Mouse (Mus musculus) C2C12 (cell line): ENCODE measurements around the gene Phf10. TPM values are rescaled to one million over a fixed set of nuclear protein-coding genes. Genes with fewer than 3 reads are reported as not detected.
"Not testable (repeated sequence)": the region's sequence is repeated elsewhere in the genome, so short reads cannot be mapped to it uniquely, and the experiment has no call there.

Experiments used
- H3K27me3 ChIP-seq: one replicate; pipeline ENCODE4 v1.6.1; 2011; ENCODE audit not compliant: control insufficient read depth, insufficient read depth, insufficient read length
- H3K36me3 ChIP-seq: one replicate; pipeline ENCODE4 v1.6.1; 2011; ENCODE audit not compliant: control insufficient read depth, insufficient read depth
- H3K4me3 ChIP-seq: one replicate; pipeline ENCODE4 v1.5.1; 2011; ENCODE audit warnings: mild to moderate bottlenecking, control low read depth; ENCODE audit not compliant: poor library complexity, insufficient read depth, severe bottlenecking
- H3K79me2 ChIP-seq: one replicate; pipeline ENCODE4 v1.6.1; 2011; ENCODE audit not compliant: control insufficient read depth, insufficient read depth
- H3K79me3 ChIP-seq: one replicate; pipeline ENCODE4 v1.6.1; 2011; ENCODE audit warnings: low read depth, control low read depth
- H3ac ChIP-seq: one replicate; pipeline ENCODE3; 2011; ENCODE audit warnings: low read depth; ENCODE audit not compliant: control insufficient read depth, insufficient read length
- CEBPB ChIP-seq: IDR thresholded peaks from one replicate; pipeline ENCODE4 v1.6.1; 2011; ENCODE audit warnings: low read depth, mild to moderate bottlenecking, control low read depth, moderate library complexity
- CTCF ChIP-seq: IDR thresholded peaks from one replicate; pipeline ENCODE4 v1.5.1; 2011; ENCODE audit not compliant: control insufficient read depth, insufficient read depth, insufficient read length
- FOSL1 ChIP-seq: IDR thresholded peaks from one replicate; pipeline ENCODE4 v1.8.0; 2011; ENCODE audit warnings: mild to moderate bottlenecking, low read length; ENCODE audit not compliant: poor library complexity, insufficient read depth, severe bottlenecking
- MAX ChIP-seq: IDR thresholded peaks from one replicate; pipeline ENCODE4 v1.6.1; 2011; ENCODE audit warnings: mild to moderate bottlenecking, control low read depth
- MYOD1 ChIP-seq: IDR thresholded peaks from one replicate; pipeline ENCODE4 v1.6.1; 2011; ENCODE audit warnings: low read depth; ENCODE audit not compliant: control insufficient read depth, insufficient read length
- MYOG ChIP-seq: IDR thresholded peaks from one replicate; pipeline ENCODE4 v1.6.1; 2011; ENCODE audit not compliant: control insufficient read depth, insufficient read length; ENCODE audit errors: extremely low read depth
- USF1 ChIP-seq: IDR thresholded peaks from one replicate; pipeline ENCODE4 v1.6.1; 2011; ENCODE audit warnings: low read depth, mild to moderate bottlenecking, control low read depth, moderate library complexity
- polyA plus RNA-seq: library from polyadenylated mRNA; unstranded; fragments of >200 nt; fragmentation: generic; extraction: Trizol; gene quantifications from one replicate; pipeline ENCODE4 v1.2.1, GENCODE M21; 2012; ENCODE audit warnings: missing spikeins

The Phf10 gene
- polyA plus RNA-seq, 1 experiment = 69.4 TPM

- Histone ChIP-seq H3K79me3 (no peaks in the 10 kb centered on the region), H3K79me2 (no peaks in the 10 kb centered on the region), H3ac (no peak overlapping the region), H3K36me3 (no peaks in the 10 kb centered on the region), H3K27me3 (no peaks in the 10 kb centered on the region), H3K4me3 (no peak overlapping the region)
- TF ChIP-seq FOSL1 (no peak), USF1 (no peak), CEBPB (no peak), MAX (no peak), MYOD1 (no peak), MYOG (no peak), CTCF (no peak)
Measured at GRCm38 (mm10) chr17:14935841-14936605, 25.1 kb downstream of the Phf10 start.

- H3K79me2 ChIP-seq, H3ac ChIP-seq, H3K4me3 ChIP-seq, H3K27me3 ChIP-seq, H3K36me3 ChIP-seq, H3K79me3 ChIP-seq: not testable (repeated sequence)
Measured at GRCm38 (mm10) chr17:14935280-14935679, 25.8 kb downstream of the Phf10 start.

DNA sequence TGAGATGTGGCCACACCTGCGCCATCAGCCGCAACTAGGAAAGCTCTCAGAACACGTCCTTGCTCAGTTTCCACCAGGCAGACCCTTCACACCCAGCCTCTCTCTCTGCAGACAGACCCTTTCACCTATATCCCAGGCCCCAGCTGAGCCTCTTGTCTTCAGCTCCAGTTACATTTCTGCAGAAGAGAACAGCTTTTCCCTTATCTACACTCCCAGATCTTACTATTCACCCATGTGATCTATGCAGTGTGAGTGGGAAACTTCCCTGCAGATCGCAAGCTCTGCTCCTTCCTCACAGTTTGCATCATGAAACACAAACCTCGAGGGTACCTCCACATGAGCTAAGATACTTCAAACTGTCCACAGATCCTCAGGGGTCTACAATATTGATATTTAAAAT is 29.6 kb downstream of the Phf10 start:
- Histone ChIP-seq H3K79me3 (no peaks in the 10 kb centered on the region), H3K36me3 (no peaks in the 10 kb centered on the region), H3K79me2 (no peaks in the 10 kb centered on the region), H3K27me3 (no peaks in the 10 kb centered on the region), H3K4me3 (no peak overlapping the region), H3ac (no peak overlapping the region)
- TF ChIP-seq MYOD1 (no peak), CEBPB (no peak)

DNA sequence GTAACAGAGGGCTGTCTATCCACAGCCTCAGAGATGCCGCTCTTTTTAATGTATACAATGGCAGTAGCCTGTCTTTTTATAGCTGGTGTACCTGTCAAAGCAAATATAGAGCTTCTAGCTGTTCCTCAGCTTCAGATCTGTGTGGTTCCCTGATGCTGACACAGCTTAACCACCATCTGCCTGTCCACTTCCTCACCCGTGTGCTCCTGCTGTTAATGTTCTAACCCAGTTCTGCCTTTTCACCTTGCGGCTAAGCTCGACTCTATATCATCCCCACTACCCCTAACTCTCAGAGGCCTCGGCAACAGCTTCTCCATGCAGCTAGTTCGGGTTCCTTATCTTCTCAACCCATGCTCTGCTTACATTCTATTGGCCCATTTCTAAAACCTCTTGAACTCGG is 30.4 kb downstream of the Phf10 start:
- Histone ChIP-seq H3K79me3 (no peaks in the 10 kb centered on the region), H3K4me3 (no peak overlapping the region), H3ac (no peak overlapping the region), H3K79me2 (no peaks in the 10 kb centered on the region), H3K27me3 (no peaks in the 10 kb centered on the region), H3K36me3 (no peaks in the 10 kb centered on the region)
- TF ChIP-seq CTCF = no peak
- TF ChIP-seq MYOD1 = no peak
- TF ChIP-seq FOSL1 = no peak
- TF ChIP-seq MYOG = no peak
- TF ChIP-seq MAX = no peak
- no peak for TF ChIP-seq CEBPB

DNA sequence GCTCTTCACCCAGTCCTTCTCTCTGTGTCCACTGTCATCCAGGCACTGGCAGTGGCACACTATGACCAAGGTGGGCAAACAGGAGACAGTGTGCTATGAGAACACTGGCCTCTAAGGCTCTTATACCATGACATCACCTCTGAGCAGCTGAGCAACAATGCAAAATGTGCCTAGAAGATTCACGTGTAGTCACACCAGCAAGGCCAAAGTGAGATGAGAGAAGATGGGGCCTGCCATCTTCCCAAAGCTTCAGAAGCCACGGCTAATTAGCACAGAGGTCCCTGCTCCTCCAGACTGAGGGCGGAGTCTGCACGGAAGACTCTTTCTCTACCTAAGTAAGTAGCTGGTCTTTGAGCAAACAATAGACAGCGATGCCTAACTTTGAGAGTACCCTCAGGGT is 32.4 kb downstream of the Phf10 start:
- H3K79me2 ChIP-seq = no peaks in the 10 kb centered on the region
- H3K79me3 ChIP-seq = no peaks in the 10 kb centered on the region
- TF ChIP-seq MYOG (no peak), CTCF (no peak), MAX (no peak), FOSL1 (no peak), USF1 (no peak), CEBPB (no peak), MYOD1 (no peak)
- no peak overlapping the region for H3ac ChIP-seq
- no peak overlapping the region for H3K4me3 ChIP-seq
- H3K36me3 ChIP-seq = no peaks in the 10 kb centered on the region
- peaks cover 4% of the 10 kb centered on the region for H3K27me3 ChIP-seq

DNA sequence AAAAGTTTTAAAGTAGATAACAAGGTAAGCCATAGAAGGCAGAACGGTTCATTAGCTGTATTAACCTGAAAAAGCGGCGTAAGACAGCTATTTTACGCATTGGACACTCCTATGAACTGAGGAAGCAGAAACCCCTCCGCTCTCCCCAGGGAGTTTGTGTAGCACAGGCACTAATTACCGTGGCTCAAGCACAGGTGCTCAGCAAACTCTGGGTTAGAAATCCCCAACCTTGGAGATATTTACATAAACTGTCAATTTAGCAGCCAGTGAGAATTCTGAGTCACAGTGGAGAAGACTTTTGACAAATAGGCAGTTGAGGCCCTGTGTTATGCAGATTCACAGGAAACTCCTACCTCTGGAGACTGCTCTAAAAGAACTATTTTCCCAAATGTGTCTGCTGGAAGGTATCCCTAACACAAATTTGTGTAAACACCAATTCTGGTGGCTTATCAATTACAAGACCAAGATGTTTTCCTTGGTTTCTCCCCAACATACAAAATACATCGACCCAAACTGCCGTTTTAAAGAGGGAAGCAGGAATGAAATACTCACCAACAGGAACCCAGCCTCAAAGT is 33.3 kb downstream of the Phf10 start:
- Histone ChIP-seq H3K36me3 (no peaks in the 10 kb centered on the region), H3K79me2 (no peaks in the 10 kb centered on the region), H3ac (no peak overlapping the region), H3K79me3 (no peaks in the 10 kb centered on the region), H3K27me3 (peaks cover 10% of the 10 kb centered on the region), H3K4me3 (no peak overlapping the region)
- no peak for TF ChIP-seq MAX
- TF ChIP-seq MYOD1 = no peak
- TF ChIP-seq USF1 = no peak
- TF ChIP-seq MYOG = no peak
- TF ChIP-seq FOSL1 = no peak
- TF ChIP-seq CEBPB = no peak
- TF ChIP-seq CTCF = no peak
